12 mouse cellular contexts compared by ENCODE assay signal in the genomic region with DNA sequence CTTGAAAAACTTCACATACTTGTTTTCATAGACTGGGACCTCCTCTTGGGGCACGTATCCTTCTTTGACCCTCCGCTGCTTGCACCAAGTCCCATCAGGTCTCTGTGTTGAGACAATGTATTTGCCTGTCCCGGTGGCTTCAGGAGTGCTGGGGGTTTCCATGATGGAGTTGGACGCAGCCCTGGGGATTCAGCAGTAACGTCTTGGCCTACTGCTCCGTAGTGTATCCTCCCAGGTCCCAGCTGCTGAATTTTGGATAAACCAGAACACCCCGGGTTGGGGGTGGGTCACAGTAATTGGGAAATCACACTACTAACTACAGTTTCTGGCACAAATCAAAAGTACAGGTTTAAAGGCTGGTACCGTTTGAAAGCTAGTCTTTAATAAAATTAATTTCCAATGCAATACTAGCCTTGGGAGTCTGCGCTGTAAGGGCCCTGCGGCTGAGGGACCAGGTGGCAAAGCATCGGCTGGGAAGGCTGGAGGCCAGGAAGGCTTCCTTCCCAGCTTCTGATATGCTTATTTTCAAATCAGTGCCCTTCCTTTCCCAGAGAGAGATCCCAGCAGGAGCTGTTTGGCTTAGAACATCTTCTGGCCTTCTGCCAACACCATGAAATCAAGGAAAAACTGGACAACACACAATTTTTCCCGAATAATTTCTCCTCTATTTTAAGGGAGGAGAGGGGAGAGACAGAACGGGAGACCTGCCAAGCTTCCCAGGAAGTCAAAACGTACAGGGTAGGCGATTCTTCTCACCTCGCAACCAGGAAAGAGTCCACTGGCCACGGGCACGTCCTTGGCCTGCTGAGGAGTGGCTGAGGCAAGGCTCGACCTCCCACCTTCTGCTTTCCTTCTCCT. TPM values are rescaled to one million over a fixed set of nuclear protein-coding genes. Genes with fewer than 3 reads are reported as not detected.
DNase-seq lines count a peak whose midpoint lies in the region; ATAC-seq lines count a peak whose summit lies in the region.
"Had no signal": no experiment of that assay in that cellular context is flagged by ENCODE, and none has a peak within 500 bp of the region (broad histone marks: within the 10 kb centered on the region; RNA-seq: fewer than 3 reads in every experiment).

No protein-coding gene starts in this region.

- peaks cover 11% of the 10 kb centered on the region for H3K4me1 ChIP-seq in embryonic facial prominence, embryonic 14.5 days (ENCODE audit: control insufficient read depth, insufficient read depth, low read length)
- H3K4me1 ChIP-seq in embryonic facial prominence, embryonic 10.5 days, result no peaks in the 10 kb centered on the region
- H3K4me1 ChIP-seq in hindbrain, embryonic 14.5 days (replicated peaks; ENCODE audit: control insufficient read depth, insufficient read depth, low read length), result no peaks in the 10 kb centered on the region
- no peaks in the 10 kb centered on the region for H3K4me1 ChIP-seq in hindbrain, embryonic 12.5 days
- H3K4me1 ChIP-seq in midbrain, embryonic 15.5 days, result no peaks in the 10 kb centered on the region
- H3K4me1 ChIP-seq in midbrain, embryonic 13.5 days (replicated peaks), result peaks cover 3% of the 10 kb centered on the region; the same call in 1 of the 2 replicates
- H3K4me1 ChIP-seq: neural tube, embryonic 12.5 days had no signal

- H3K9me3 ChIP-seq in embryonic facial prominence, embryonic 14.5 days (ENCODE audit: control insufficient read depth, low read length), result no peaks in the 10 kb centered on the region
- H3K9me3 ChIP-seq in embryonic facial prominence, embryonic 10.5 days, result no peaks in the 10 kb centered on the region
- no peaks in the 10 kb centered on the region for H3K9me3 ChIP-seq in hindbrain, embryonic 14.5 days (ENCODE audit: control insufficient read depth, low read length)
- no peaks in the 10 kb centered on the region for H3K9me3 ChIP-seq in hindbrain, embryonic 12.5 days (replicated peaks)
- H3K9me3 ChIP-seq in midbrain, embryonic 15.5 days, result no peaks in the 10 kb centered on the region
- H3K9me3 ChIP-seq in midbrain, embryonic 13.5 days, result no peaks in the 10 kb centered on the region
- H3K9me3 ChIP-seq: embryonic facial prominence, embryonic 13.5 days; megakaryocyte, embryonic 14.5 days; neural tube, embryonic 12.5 days had no signal

- intact Hi-C loops in heart, postnatal 14 days (cut with DNase I), result no loop called here

- ATAC-seq in embryonic facial prominence, embryonic 14.5 days (ENCODE audit: low read depth), result no peak
- ATAC-seq in hindbrain, embryonic 14.5 days (ENCODE audit: low FRiP score), result no peak
- no peak for ATAC-seq in hindbrain, embryonic 12.5 days (ENCODE audit: low FRiP score)
- ATAC-seq in midbrain, embryonic 15.5 days (replicated peaks), result no peak
- ATAC-seq in midbrain, embryonic 13.5 days, result no peak

- WGBS in embryonic facial prominence, embryonic 14.5 days, result 69% methylated on average over 19 of the region's 19 CpGs
- WGBS in embryonic facial prominence, embryonic 10.5 days, result 85% methylated on average over 19 of the region's 19 CpGs
- WGBS in hindbrain, embryonic 14.5 days, result 64% methylated on average over 19 of the region's 19 CpGs
- WGBS in hindbrain, embryonic 12.5 days, result 80% methylated on average over 19 of the region's 19 CpGs
- WGBS in midbrain, embryonic 15.5 days, result 68% methylated on average over 19 of the region's 19 CpGs
- WGBS in midbrain, embryonic 13.5 days, result 81% methylated on average over 19 of the region's 19 CpGs

- no peak overlapping the region for H3K4me3 ChIP-seq in embryonic facial prominence, embryonic 14.5 days (ENCODE audit: low read depth, low read length)
- no peak overlapping the region for H3K4me3 ChIP-seq in embryonic facial prominence, embryonic 10.5 days
- no peak overlapping the region for H3K4me3 ChIP-seq in hindbrain, embryonic 14.5 days (replicated peaks; ENCODE audit: low read length)
- H3K4me3 ChIP-seq in hindbrain, embryonic 12.5 days, result no peak overlapping the region
- H3K4me3 ChIP-seq in midbrain, embryonic 15.5 days, result no peak overlapping the region
- H3K4me3 ChIP-seq in midbrain, embryonic 13.5 days (replicated peaks), result no peak overlapping the region
- H3K4me3 ChIP-seq: embryonic facial prominence, embryonic 13.5 days; megakaryocyte, embryonic 14.5 days; neural tube, embryonic 12.5 days had no signal

- no peaks in the 10 kb centered on the region for H3K36me3 ChIP-seq in embryonic facial prominence, embryonic 14.5 days (ENCODE audit: control insufficient read depth, insufficient read depth, low read length)
- H3K36me3 ChIP-seq in embryonic facial prominence, embryonic 10.5 days (replicated peaks), result no peaks in the 10 kb centered on the region
- H3K36me3 ChIP-seq in hindbrain, embryonic 14.5 days (replicated peaks; ENCODE audit: control insufficient read depth, insufficient read depth), result no peaks in the 10 kb centered on the region
- no peaks in the 10 kb centered on the region for H3K36me3 ChIP-seq in hindbrain, embryonic 12.5 days
- H3K36me3 ChIP-seq in midbrain, embryonic 15.5 days (replicated peaks), result no peaks in the 10 kb centered on the region
- no peaks in the 10 kb centered on the region for H3K36me3 ChIP-seq in midbrain, embryonic 13.5 days
- H3K36me3 ChIP-seq: embryonic facial prominence, embryonic 13.5 days; neural tube, embryonic 12.5 days had no signal

- DNase-seq in embryonic facial prominence, embryonic 14.5 days (ENCODE audit: low spot score), result peak; percentile 41
- DNase-seq in embryonic facial prominence, embryonic 10.5 days (ENCODE audit: low spot score), result no peak
- peak; percentile 38 for DNase-seq in hindbrain, embryonic 14.5 days (ENCODE audit: low spot score)
- DNase-seq in heart, postnatal 14 days, result peak; percentile 19 to 27
- DNase-seq in right cerebral cortex, postnatal 4 days, result no peak
- DNase-seq: liver had no signal

- H3K27me3 ChIP-seq in embryonic facial prominence, embryonic 14.5 days (replicated peaks; ENCODE audit: control insufficient read depth, insufficient read depth, low read length), result no peaks in the 10 kb centered on the region
- H3K27me3 ChIP-seq in embryonic facial prominence, embryonic 10.5 days (replicated peaks; ENCODE audit: low read depth, poor library complexity, severe bottlenecking), result no peaks in the 10 kb centered on the region
- no peaks in the 10 kb centered on the region for H3K27me3 ChIP-seq in hindbrain, embryonic 14.5 days (ENCODE audit: control insufficient read depth, insufficient read depth, low read length)
- no peaks in the 10 kb centered on the region for H3K27me3 ChIP-seq in hindbrain, embryonic 12.5 days
- no peaks in the 10 kb centered on the region for H3K27me3 ChIP-seq in midbrain, embryonic 15.5 days (replicated peaks)
- H3K27me3 ChIP-seq in midbrain, embryonic 13.5 days, result no peaks in the 10 kb centered on the region
- H3K27me3 ChIP-seq: embryonic facial prominence, embryonic 13.5 days; neural tube, embryonic 12.5 days had no signal

- no peak overlapping the region for H3K27ac ChIP-seq in embryonic facial prominence, embryonic 14.5 days (replicated peaks; ENCODE audit: low read depth, low read length)
- no peak overlapping the region for H3K27ac ChIP-seq in embryonic facial prominence, embryonic 10.5 days (replicated peaks)
- H3K27ac ChIP-seq in hindbrain, embryonic 14.5 days, result no peak overlapping the region
- H3K27ac ChIP-seq in hindbrain, embryonic 12.5 days, result no peak overlapping the region
- 0 out of 2 replicates have a peak overlapping the region, but pooled peaks have one; percentile 3 for H3K27ac ChIP-seq in midbrain, embryonic 15.5 days
- H3K27ac ChIP-seq in midbrain, embryonic 13.5 days, result no peak overlapping the region
- H3K27ac ChIP-seq: embryonic facial prominence, embryonic 13.5 days; neural tube, embryonic 12.5 days had no signal

- no peak overlapping the region for H3K9ac ChIP-seq in embryonic facial prominence, embryonic 14.5 days (ENCODE audit: low read depth, low read length)
- H3K9ac ChIP-seq in hindbrain, embryonic 14.5 days, result no peak overlapping the region
- no peak overlapping the region for H3K9ac ChIP-seq in hindbrain, embryonic 12.5 days
- no peak overlapping the region for H3K9ac ChIP-seq in midbrain, embryonic 15.5 days
- no peak overlapping the region for H3K9ac ChIP-seq in midbrain, embryonic 13.5 days (replicated peaks)
- H3K9ac ChIP-seq: embryonic facial prominence, embryonic 13.5 days; neural tube, embryonic 12.5 days had no signal

- H3K4me2 ChIP-seq in embryonic facial prominence, embryonic 14.5 days (ENCODE audit: low read depth, low read length), result no peak overlapping the region
- H3K4me2 ChIP-seq in hindbrain, embryonic 14.5 days (replicated peaks), result no peak overlapping the region
- no peak overlapping the region for H3K4me2 ChIP-seq in hindbrain, embryonic 12.5 days (replicated peaks)
- H3K4me2 ChIP-seq in midbrain, embryonic 15.5 days, result no peak overlapping the region
- H3K4me2 ChIP-seq in midbrain, embryonic 13.5 days (replicated peaks), result no peak overlapping the region
- H3K4me2 ChIP-seq: embryonic facial prominence, embryonic 13.5 days; neural tube, embryonic 12.5 days had no signal

RNA-seq across cellular contexts. Expression of gene Tmem56, which starts 32.1 kb away (rescaled TPM):
- polyA plus RNA-seq in embryonic facial prominence, embryonic 14.5 days (2014; fragmentation: Nextera tagmentation; extraction: Ambion mirVana), result 1.6 and 3.0 TPM in 2 replicates
- 0.81 and 0.84 TPM in 2 replicates for polyA plus RNA-seq in embryonic facial prominence, embryonic 10.5 days (2016; fragmentation: Nextera tagmentation; extraction: Ambion mirVana)
- 4.3 and 5.0 TPM in 2 replicates for polyA plus RNA-seq in hindbrain, embryonic 14.5 days (2014; fragmentation: Nextera tagmentation; extraction: Ambion mirVana)
- 0.79 and 1.2 TPM in 2 replicates for polyA plus RNA-seq in hindbrain, embryonic 12.5 days (2016; fragmentation: Nextera tagmentation; extraction: Ambion mirVana)
- 2.2 and 3.0 TPM in 2 replicates for polyA plus RNA-seq in midbrain, embryonic 15.5 days (2015; fragmentation: Nextera tagmentation; extraction: Ambion mirVana)
- polyA plus RNA-seq in midbrain, embryonic 13.5 days (2015; fragmentation: Nextera tagmentation; extraction: Ambion mirVana), result 1.1 and 1.2 TPM in 2 replicates
- total RNA-seq in heart, postnatal 14 days (2021), result 1 to 10 TPM in 1 of 2 experiments, under 1 TPM in 1; 1.00 to 1.4 TPM

RNA-seq across cellular contexts. Expression of gene Alg14, which starts 40.8 kb away (rescaled TPM):
- 38.8 and 49.6 TPM in 2 replicates for polyA plus RNA-seq in embryonic facial prominence, embryonic 14.5 days (2014; fragmentation: Nextera tagmentation; extraction: Ambion mirVana)
- 30.7 and 34.3 TPM in 2 replicates for polyA plus RNA-seq in embryonic facial prominence, embryonic 10.5 days (2016; fragmentation: Nextera tagmentation; extraction: Ambion mirVana)
- polyA plus RNA-seq in hindbrain, embryonic 14.5 days (2014; fragmentation: Nextera tagmentation; extraction: Ambion mirVana), result 35.0 and 47.1 TPM in 2 replicates
- polyA plus RNA-seq in hindbrain, embryonic 12.5 days (2016; fragmentation: Nextera tagmentation; extraction: Ambion mirVana), result 28.7 and 38.5 TPM in 2 replicates
- polyA plus RNA-seq in midbrain, embryonic 15.5 days (2015; fragmentation: Nextera tagmentation; extraction: Ambion mirVana), result 33.3 and 38.2 TPM in 2 replicates
- polyA plus RNA-seq in midbrain, embryonic 13.5 days (2015; fragmentation: Nextera tagmentation; extraction: Ambion mirVana), result 31.7 and 34.0 TPM in 2 replicates
- total RNA-seq in heart, postnatal 14 days (2021), result 10 to 100 TPM; 14.4 to 15.1 TPM

Comparison
In these comparisons a context has a peak if more than half of its experiments do, and no peak if none do; other contexts are left out.
1. DNase-seq: peak in embryonic facial prominence, embryonic 14.5 days (single experiment), hindbrain, embryonic 14.5 days (single experiment) and heart, postnatal 14 days (2 of 2); none in embryonic facial prominence, embryonic 10.5 days (single experiment) and right cerebral cortex, postnatal 4 days (single experiment).